Mouse (Mus musculus) kidney, adult 2 months (tissue): ENCODE data around the gene Gpd2.

Experiments
- CTCF ChIP-seq: fragments of 200-500 bp; conservative IDR thresholded peaks from 2 replicates; pipeline ENCODE4 v1.5.1; 2011; ENCODE audit warnings: low read depth, mild to moderate bottlenecking, control low read depth, low read length, moderate library complexity, mixed read lengths; ENCODE audit not compliant: insufficient read depth, insufficient read length
- POLR2A ChIP-seq: fragments of 200-500 bp; IDR thresholded peaks from one replicate; pipeline ENCODE4 v1.6.1; 2011; ENCODE audit warnings: low read depth, low read length, control low read depth

GRCm38 (mm10) chr2:57229647-57230240, 7.7 kb upstream of the Gpd2 start:
- TF ChIP-seq CTCF (no peak), POLR2A (no peak)
